Mouse (Mus musculus) ES-Bruce4 (cell line): ENCODE results near the gene Dhdh.

Source experiments
- EP300 ChIP-seq: IDR thresholded peaks from 2 replicates; pipeline ENCODE4 v1.6.1; 2011; ENCODE audit warnings: low read depth, low read length; ENCODE audit not compliant: insufficient read depth
- POLR2A ChIP-seq: IDR thresholded peaks from one replicate; pipeline ENCODE4 v1.8.1; 2011; ENCODE audit warnings: low read length; ENCODE audit not compliant: insufficient read depth

- TF ChIP-seq EP300 (no peak), POLR2A (no peak)
Measured at GRCm38 (mm10) chr7:45522194-45522752, 33.7 kb upstream of the Dhdh start.
